Mouse (Mus musculus): ENCODE measurements at regions not wholly inside any gene's neighbourhood (a gene's known extent, or its start where the extent isn't known, plus 50 kb on each side); places are given as distances from the start of the nearest gene placed in this dataset.
"Not testable (repeated sequence)": the region's sequence is repeated elsewhere in the genome, so short reads cannot be mapped to it uniquely, and the experiment has no call there.

DNA sequence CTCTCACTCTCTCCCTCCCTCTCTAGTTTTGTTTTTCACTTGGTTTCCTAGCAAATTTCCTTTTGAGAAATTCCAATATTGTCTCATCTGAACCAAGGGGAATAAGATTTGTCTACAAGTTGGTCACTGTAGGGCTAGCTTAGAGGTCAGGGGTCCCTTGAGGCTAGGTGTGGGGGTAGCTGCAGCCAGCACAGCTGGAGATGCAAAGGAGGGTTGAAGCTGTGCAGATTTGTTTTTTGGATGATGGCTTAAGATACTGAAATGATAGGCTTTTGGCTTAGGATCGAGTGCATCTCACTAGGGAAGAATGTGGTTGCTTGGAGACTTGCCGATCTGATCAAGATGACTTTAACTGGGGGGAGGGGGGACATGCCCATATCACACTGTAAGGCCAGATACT is 88.3 kb upstream of the Tmem28 start:
- Histone ChIP-seq H3K27me3 (ENCODE audit: control insufficient read depth, insufficient read depth, low read length, poor library complexity, severe bottlenecking) (no peaks in the 10 kb centered on the region), H3K36me3 (ENCODE audit: control insufficient read depth, insufficient read depth, low read length, poor library complexity, severe bottlenecking) (no peaks in the 10 kb centered on the region)
- DNase-seq (ENCODE audit: low read depth, low spot score) = no peak

GRCm38 (mm10) chrX:99725101-99725500 is 95.7 kb upstream of the Tmem28 start:
- Histone ChIP-seq H3K27me3 (ENCODE audit: control insufficient read depth, insufficient read depth, low read length, poor library complexity, severe bottlenecking) (no peaks in the 10 kb centered on the region), H3K36me3 (ENCODE audit: control insufficient read depth, insufficient read depth, low read length, poor library complexity, severe bottlenecking) (no peaks in the 10 kb centered on the region)
- DNase-seq (ENCODE audit: low read depth, low spot score) = peak; percentile 4

- no peaks in the 10 kb centered on the region for H3K36me3 ChIP-seq (ENCODE audit: control insufficient read depth, insufficient read depth, low read length, poor library complexity, severe bottlenecking)
- DNase-seq (ENCODE audit: low read depth, low spot score) = no peak
- H3K27me3 ChIP-seq (ENCODE audit: control insufficient read depth, insufficient read depth, low read length, poor library complexity, severe bottlenecking) = no peaks in the 10 kb centered on the region
These were observed 125.5 kb upstream of the Tmem28 start for GRCm38 (mm10) chrX:99695366-99695765.

DNA sequence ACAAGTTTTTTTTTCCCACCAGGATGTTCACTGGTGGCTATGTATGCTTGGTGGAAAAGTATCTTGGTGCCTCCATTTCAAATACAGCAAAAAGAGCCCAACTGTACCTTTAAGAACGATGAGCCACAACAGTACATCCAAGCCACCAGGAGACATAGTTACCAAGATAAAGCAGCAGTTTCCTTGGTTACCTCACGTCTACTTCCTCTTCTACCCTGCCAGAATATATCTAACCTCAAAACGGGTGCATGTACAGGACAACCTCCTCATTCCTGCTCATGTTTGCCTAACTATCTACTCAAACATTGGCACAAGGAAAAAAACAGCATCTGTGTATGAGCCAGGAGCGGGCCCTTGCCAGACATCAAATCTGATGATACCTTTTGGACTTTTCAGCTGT is 129.8 kb upstream of the Tmem28 start:
- Histone ChIP-seq H3K27me3 (ENCODE audit: control insufficient read depth, insufficient read depth, low read length, poor library complexity, severe bottlenecking) (no peaks in the 10 kb centered on the region), H3K36me3 (ENCODE audit: control insufficient read depth, insufficient read depth, low read length, poor library complexity, severe bottlenecking) (no peaks in the 10 kb centered on the region)
- no peak for DNase-seq (ENCODE audit: low read depth, low spot score)

GRCm38 (mm10) chrX:99689761-99690160 is 131.1 kb upstream of the Tmem28 start:
- no peaks in the 10 kb centered on the region for H3K27me3 ChIP-seq (ENCODE audit: control insufficient read depth, insufficient read depth, low read length, poor library complexity, severe bottlenecking)
- H3K36me3 ChIP-seq (ENCODE audit: control insufficient read depth, insufficient read depth, low read length, poor library complexity, severe bottlenecking) = no peaks in the 10 kb centered on the region
- DNase-seq (ENCODE audit: low read depth, low spot score) = no peak

GRCm38 (mm10) chrX:99682491-99682890 is 138.3 kb upstream of the Tmem28 start:
- not testable (repeated sequence) for H3K27me3 ChIP-seq (ENCODE audit: control insufficient read depth, insufficient read depth, low read length, poor library complexity, severe bottlenecking); DNase-seq (ENCODE audit: low read depth, low spot score); H3K36me3 ChIP-seq (ENCODE audit: control insufficient read depth, insufficient read depth, low read length, poor library complexity, severe bottlenecking)

DNA sequence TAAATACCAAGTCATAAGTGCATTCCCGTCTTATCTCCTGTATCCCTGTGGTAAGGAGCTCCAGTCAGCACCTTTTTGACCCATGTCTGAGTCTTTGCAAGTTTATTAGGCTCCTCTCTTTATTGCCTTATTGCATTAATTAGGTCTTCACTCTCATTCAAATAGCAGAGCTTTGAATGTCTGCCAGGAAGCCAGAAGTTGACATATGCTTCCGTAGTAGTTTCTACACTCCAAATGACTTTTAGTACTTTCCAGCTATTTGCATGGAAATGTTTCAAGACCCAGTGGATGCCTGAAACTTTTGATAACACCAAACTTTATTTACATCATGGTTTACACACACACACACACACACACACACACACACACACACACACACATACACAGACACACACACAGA is 153.2 kb upstream of the Tmem28 start:
- no peaks in the 10 kb centered on the region for H3K27me3 ChIP-seq (ENCODE audit: control insufficient read depth, insufficient read depth, low read length, poor library complexity, severe bottlenecking)
- no peak for DNase-seq (ENCODE audit: low read depth, low spot score)
- no peaks in the 10 kb centered on the region for H3K36me3 ChIP-seq (ENCODE audit: control insufficient read depth, insufficient read depth, low read length, poor library complexity, severe bottlenecking)

GRCm38 (mm10) chrX:99662566-99662965 is 158.3 kb upstream of the Tmem28 start:
- Histone ChIP-seq H3K36me3 (ENCODE audit: control insufficient read depth, insufficient read depth, low read length, poor library complexity, severe bottlenecking) (no peaks in the 10 kb centered on the region), H3K27me3 (ENCODE audit: control insufficient read depth, insufficient read depth, low read length, poor library complexity, severe bottlenecking) (no peaks in the 10 kb centered on the region)
- no peak for DNase-seq (ENCODE audit: low read depth, low spot score)

DNA sequence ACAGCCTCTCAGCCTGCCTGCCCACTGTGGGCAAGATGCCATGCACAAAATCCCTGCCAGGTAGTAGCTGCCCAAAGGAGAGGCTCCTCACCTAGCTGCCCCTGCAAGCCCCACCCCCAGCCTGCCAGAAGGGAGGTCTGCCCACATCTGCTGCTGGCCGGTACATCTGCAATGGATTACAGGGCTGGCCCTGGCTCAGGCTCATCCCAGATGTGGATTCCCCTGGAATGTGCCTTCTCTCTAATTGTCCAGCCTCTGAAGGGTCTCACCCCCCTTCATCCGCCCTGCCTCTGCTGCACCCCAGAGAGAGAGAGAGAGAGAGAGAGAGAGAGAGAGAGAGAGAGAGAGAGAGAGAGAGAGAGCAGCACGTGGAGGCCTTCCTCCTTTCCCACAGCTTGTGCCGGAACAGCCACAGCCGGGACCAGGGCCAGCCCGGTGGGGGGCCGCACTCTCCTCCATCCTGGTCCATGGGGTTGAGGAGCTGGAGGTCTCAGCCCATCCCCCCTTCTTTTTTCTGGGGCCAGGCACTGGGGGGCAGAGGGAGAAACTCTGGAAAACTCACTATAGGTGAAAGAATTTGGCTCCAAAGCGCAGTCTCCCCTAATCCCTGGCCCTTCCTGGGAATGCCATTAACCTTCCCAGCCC is 161.2 kb upstream of the Tmem28 start:
- no peaks in the 10 kb centered on the region for H3K36me3 ChIP-seq (ENCODE audit: control insufficient read depth, insufficient read depth, low read length, poor library complexity, severe bottlenecking)
- H3K27me3 ChIP-seq (ENCODE audit: control insufficient read depth, insufficient read depth, low read length, poor library complexity, severe bottlenecking) = no peaks in the 10 kb centered on the region
- DNase-seq (ENCODE audit: low read depth, low spot score) = no peak

- DNase-seq (ENCODE audit: low read depth, low spot score) = peak; percentile 42
- Histone ChIP-seq H3K36me3 (ENCODE audit: control insufficient read depth, insufficient read depth, low read length, poor library complexity, severe bottlenecking) (no peaks in the 10 kb centered on the region), H3K27me3 (ENCODE audit: control insufficient read depth, insufficient read depth, low read length, poor library complexity, severe bottlenecking) (no peaks in the 10 kb centered on the region)
These were observed 162.9 kb upstream of the Tmem28 start for GRCm38 (mm10) chrX:99657790-99658451.

DNA sequence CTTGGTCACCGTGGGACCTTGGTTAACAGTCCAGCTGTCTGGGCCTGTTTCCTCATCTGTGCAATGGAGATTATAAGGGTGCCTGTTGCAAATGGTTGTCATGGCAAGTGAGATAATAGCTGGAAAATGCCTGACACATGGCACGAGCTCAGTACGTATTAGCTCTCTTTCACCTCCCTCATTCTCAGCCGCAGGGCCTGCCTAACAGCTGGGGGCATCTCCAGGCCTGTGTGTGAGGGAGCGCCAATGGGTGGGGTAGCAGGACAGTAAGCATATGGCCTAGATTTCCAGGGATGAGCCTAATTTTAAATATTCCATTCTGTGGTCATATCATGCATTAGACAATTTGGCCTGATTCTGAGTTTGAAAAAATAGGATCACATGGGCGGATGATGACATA is 163.8 kb upstream of the Tmem28 start:
- no peaks in the 10 kb centered on the region for H3K27me3 ChIP-seq (ENCODE audit: control insufficient read depth, insufficient read depth, low read length, poor library complexity, severe bottlenecking)
- H3K36me3 ChIP-seq (ENCODE audit: control insufficient read depth, insufficient read depth, low read length, poor library complexity, severe bottlenecking) = no peaks in the 10 kb centered on the region

DNA sequence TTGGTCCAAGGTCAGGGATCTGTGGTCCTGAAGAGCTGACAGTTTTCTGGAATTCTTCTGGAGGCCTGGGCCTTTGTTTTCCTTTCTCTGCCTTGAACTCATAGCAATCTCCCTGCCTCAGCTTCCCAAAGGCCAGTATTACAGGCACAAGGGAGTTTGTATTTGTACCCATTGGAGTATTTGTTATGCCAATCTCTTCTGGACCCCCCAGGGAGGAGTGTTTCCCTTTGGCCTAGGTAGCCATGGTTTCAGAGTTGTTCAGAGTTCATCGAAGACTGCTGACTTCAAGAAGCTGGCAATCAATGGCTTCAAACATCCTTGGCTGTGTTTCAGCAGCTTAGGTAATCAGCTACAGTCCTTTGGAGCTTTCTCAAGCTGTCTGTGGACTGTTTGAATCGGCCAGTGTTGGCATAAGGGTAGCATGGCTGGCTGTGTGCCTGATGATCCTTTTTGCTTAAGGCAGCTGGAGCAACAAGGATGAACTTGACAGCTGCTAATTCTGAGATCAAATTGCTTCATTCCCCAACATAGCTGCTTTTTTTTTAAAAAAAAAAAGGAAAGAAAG is 161.2 kb upstream of the Pja1 start:
- Histone ChIP-seq H3K27me3 (ENCODE audit: control insufficient read depth, insufficient read depth, low read length, poor library complexity, severe bottlenecking) (no peaks in the 10 kb centered on the region), H3K36me3 (ENCODE audit: control insufficient read depth, insufficient read depth, low read length, poor library complexity, severe bottlenecking) (no peaks in the 10 kb centered on the region)
- no peak for DNase-seq (ENCODE audit: low read depth, low spot score)

More for the DNA sequence above, 163.8 kb upstream of the Tmem28 start:
- DNase-seq (ENCODE audit: low read depth, low spot score) = no peak

DNA sequence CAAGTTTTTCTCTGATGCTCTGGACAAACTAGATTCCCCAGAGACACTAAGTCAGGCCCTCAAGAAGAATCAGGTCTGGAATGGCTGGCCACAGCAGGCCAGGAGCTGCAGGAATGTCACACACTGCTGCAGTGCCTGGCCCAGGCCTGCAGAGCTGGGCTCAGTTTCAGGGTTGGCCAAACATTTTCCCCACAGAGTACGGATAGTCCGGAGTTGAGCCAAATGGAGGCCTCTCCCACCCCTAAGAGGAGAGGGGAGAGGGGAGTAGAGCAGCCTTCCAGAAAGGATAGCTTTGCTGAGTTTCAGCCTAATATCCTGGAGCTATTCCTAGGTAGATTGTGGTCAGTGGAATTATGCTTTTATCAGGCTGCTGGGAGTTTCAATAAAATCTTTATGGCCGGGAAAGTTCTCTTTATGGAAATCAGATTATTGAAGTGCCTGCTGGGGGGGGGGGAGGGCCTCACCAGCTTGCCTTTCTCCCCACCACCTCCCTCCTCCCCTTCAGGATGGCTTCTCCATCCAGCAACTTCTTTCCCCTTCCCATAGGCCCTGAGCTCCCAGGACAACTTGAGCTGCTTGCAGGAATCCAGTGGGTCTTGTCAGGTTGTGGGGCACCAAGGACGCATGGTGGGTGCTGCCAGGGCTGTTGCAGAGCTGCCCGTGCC is 153.6 kb upstream of the Pja1 start:
- no peaks in the 10 kb centered on the region for H3K27me3 ChIP-seq (ENCODE audit: control insufficient read depth, insufficient read depth, low read length, poor library complexity, severe bottlenecking)
- no peak for DNase-seq (ENCODE audit: low read depth, low spot score)
- H3K36me3 ChIP-seq (ENCODE audit: control insufficient read depth, insufficient read depth, low read length, poor library complexity, severe bottlenecking) = no peaks in the 10 kb centered on the region

GRCm38 (mm10) chrX:99612130-99612759 is 141.2 kb upstream of the Pja1 start:
- no peak for DNase-seq (ENCODE audit: low read depth, low spot score)
- Histone ChIP-seq H3K27me3 (ENCODE audit: control insufficient read depth, insufficient read depth, low read length, poor library complexity, severe bottlenecking) (no peaks in the 10 kb centered on the region), H3K36me3 (ENCODE audit: control insufficient read depth, insufficient read depth, low read length, poor library complexity, severe bottlenecking) (no peaks in the 10 kb centered on the region)

DNA sequence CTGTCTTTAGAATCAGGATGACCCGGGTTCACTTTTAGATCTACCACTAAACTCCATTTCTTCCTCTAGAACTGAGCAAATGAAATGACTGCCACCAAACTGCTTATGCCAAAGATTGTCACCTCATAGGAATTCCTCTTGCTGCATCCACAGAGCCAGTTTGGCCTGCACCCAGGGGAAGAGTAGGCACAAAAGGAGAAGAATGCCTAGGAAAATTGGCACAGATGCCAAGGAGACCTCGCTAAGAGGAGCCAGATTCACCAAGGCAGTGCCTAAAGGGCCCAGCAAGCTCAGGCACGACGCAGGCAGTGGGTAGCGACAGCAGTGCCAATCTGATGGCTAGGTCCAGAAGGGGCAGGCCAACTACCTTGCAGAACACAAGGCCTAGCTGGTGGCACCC is 139.0 kb upstream of the Pja1 start:
- no peaks in the 10 kb centered on the region for H3K36me3 ChIP-seq (ENCODE audit: control insufficient read depth, insufficient read depth, low read length, poor library complexity, severe bottlenecking)
- DNase-seq (ENCODE audit: low read depth, low spot score) = no peak
- H3K27me3 ChIP-seq (ENCODE audit: control insufficient read depth, insufficient read depth, low read length, poor library complexity, severe bottlenecking) = no peaks in the 10 kb centered on the region
